Mouse (Mus musculus) lung, embryonic 14.5 days (tissue): ENCODE measurements at regions not wholly inside any gene's neighbourhood (a gene's known extent, or its start where the extent isn't known, plus 50 kb on each side); places are given as distances from the start of the nearest gene placed in this dataset.
"Not testable (repeated sequence)": the region's sequence is repeated elsewhere in the genome, so short reads cannot be mapped to it uniquely, and the experiment has no call there.

Experiments used
- ATAC-seq: fragments of 200-750 bp; cut with Nextera tagmentation; 2 replicates; pipeline ENCODE4 v1.8.0; 2017; ENCODE audit warnings: mild to moderate bottlenecking, moderate TSS enrichment, moderate library complexity; ENCODE audit not compliant: insufficient read depth
- DNase-seq: peaks from one replicate; pipeline ENCODE4 v3.0.0-alpha.2; 2015
- H3K27ac ChIP-seq: fragments of 300-500 bp; sonication (generic); 2 replicates; pipeline ENCODE4 v1.5.1; 2014; ENCODE audit warnings: low read depth, mild to moderate bottlenecking, moderate library complexity
- H3K27me3 ChIP-seq: fragments of 300-500 bp; sonication (generic); 2 replicates; pipeline ENCODE4 v1.6.1; 2014; ENCODE audit warnings: low read length, control low read depth; ENCODE audit not compliant: insufficient read depth
- H3K36me3 ChIP-seq: fragments of 300-500 bp; sonication (generic); 2 replicates; pipeline ENCODE4 v1.6.1; 2014; ENCODE audit warnings: control low read depth; ENCODE audit not compliant: insufficient read depth
- H3K4me1 ChIP-seq: fragments of 300-500 bp; sonication (generic); 2 replicates; pipeline ENCODE4 v1.6.1; 2014; ENCODE audit warnings: antibody characterized with exemption, control low read depth; ENCODE audit not compliant: insufficient read depth
- H3K4me2 ChIP-seq: fragments of 300-500 bp; sonication (generic); 2 replicates; pipeline ENCODE4 v1.6.1; 2014; ENCODE audit warnings: mild to moderate bottlenecking
- H3K4me3 ChIP-seq: fragments of 300-500 bp; sonication (generic); 2 replicates; pipeline ENCODE4 v1.5.1; 2014; ENCODE audit warnings: low read depth, low read length
- H3K9ac ChIP-seq: fragments of 300-500 bp; sonication (generic); 2 replicates; pipeline ENCODE4 v1.6.1; 2014
- H3K9me3 ChIP-seq: fragments of 300-500 bp; sonication (generic); 2 replicates; pipeline ENCODE4 v1.6.1; 2016; ENCODE audit warnings: low read depth, low read length, control low read depth
- CTCF ChIP-seq: IDR thresholded peaks from 2 replicates; pipeline ENCODE4 v1.5.1; 2016; ENCODE audit warnings: antibody characterized with exemption, low read depth
- whole genome bisulfite sequencing: fragments of 180-500 bp; shearing (Covaris S2); extraction: QIAGEN DNeasy Blood & Tissue Kit; methylation state at CpG from one replicate; pipeline ENCODE4 v1.1.7; 2014; 5-methylcytosine and 5-hydroxymethylcytosine counted together

DNA sequence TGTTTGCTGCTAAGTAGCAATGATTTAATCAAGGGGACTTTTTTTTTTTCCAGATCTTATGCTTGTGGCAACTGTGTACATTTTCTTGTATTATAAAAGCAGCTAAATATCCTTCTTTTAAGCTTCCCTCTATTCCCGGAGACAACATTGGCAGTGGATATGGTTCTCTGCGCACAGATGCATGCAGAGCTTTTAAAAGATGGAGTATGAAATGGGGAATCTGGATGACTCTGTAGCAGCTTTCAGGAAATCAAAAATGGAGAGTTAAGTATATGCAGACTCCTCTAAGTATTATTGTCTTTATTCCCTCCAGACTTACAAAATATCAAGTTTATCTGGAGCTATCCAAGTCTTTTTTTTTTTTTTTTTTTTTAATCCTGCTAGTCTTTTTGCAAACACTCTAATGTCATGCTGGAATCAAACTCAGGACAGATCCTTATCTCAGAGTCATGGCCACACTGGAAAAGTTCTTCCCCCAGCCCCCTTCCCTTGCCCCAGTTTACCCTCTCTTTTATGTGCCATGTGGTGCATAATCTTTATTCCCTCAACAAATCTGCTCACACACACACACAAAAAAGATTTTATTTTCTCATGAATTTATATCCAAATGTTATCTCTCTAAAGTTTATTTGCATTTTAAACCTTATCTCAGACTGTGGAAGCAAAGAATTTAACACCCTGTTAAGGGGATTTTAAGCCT is 1080.3 kb upstream of the Cdh6 start:
- no peaks in the 10 kb centered on the region for H3K9me3 ChIP-seq
- TF ChIP-seq CTCF, result no peak
- ATAC-seq (no peak), DNase-seq (no peak)
- H3K9ac ChIP-seq, result no peak overlapping the region
- H3K27me3 ChIP-seq, result no peaks in the 10 kb centered on the region
- H3K4me3 ChIP-seq, result no peak overlapping the region
- H3K4me1 ChIP-seq, result no peaks in the 10 kb centered on the region
- 89% methylated on average over 2 of the region's 2 CpGs for WGBS
- no peak overlapping the region for H3K4me2 ChIP-seq
- no peak overlapping the region for H3K27ac ChIP-seq
- H3K36me3 ChIP-seq, result no peaks in the 10 kb centered on the region

DNA sequence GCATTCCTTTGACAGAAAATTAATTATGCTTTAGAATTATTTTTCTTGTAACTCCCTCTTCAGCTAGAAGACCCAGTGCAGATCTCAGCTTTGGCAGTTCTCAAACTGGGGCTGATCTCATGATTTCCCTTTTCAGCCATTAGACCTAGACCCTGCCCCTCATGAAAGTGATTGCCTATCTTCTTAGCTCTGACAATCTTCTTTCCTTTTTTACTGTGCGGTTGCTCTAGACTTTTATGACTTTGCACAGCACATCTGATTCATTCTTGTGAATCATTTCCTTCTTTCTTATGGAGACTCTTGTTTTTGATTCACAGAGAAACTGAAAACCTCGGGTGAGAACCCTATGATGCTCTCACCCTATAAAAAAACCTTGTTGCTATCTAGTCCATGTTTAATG is 1078.3 kb upstream of the Cdh6 start:
- H3K9ac ChIP-seq, result no peak overlapping the region
- H3K36me3 ChIP-seq, result no peaks in the 10 kb centered on the region
- H3K4me2 ChIP-seq, result no peak overlapping the region
- WGBS, result 63% methylated on average over 2 of the region's 2 CpGs
- no peak overlapping the region for H3K27ac ChIP-seq
- no peak overlapping the region for H3K4me3 ChIP-seq
- H3K27me3 ChIP-seq, result no peaks in the 10 kb centered on the region
- H3K4me1 ChIP-seq, result no peaks in the 10 kb centered on the region
- DNase-seq, result no peak
- no peak for ATAC-seq
- no peaks in the 10 kb centered on the region for H3K9me3 ChIP-seq
- TF ChIP-seq CTCF, result no peak

DNA sequence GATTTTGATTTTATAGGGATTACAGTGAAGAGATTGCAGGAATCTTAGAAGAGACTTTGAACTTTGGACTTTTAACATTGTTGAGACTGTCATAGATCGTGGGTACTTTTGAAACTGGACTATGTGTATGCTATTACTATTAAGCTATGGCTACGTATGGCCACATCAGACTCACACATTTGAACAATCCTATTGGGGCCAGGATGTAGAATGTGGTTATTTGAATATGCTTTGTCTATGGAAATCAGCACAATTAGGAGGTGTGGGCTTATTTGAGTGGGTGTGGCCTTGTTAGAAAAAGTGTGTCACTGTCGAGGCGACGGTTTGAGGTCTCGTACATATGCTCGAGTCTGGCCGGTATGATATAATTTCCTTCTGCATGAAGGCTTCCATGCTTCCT is 1041.8 kb upstream of the Cdh6 start:
- Histone ChIP-seq H3K27me3 (no peaks in the 10 kb centered on the region), H3K4me3 (no peak overlapping the region), H3K27ac (no peak overlapping the region), H3K9ac (no peak overlapping the region), H3K4me1 (no peaks in the 10 kb centered on the region), H3K36me3 (no peaks in the 10 kb centered on the region), H3K4me2 (no peak overlapping the region), H3K9me3 (no peaks in the 10 kb centered on the region)
- 86% methylated on average over 8 of the region's 8 CpGs for WGBS
- no peak for ATAC-seq
- no peak for TF ChIP-seq CTCF
- DNase-seq, result no peak

DNA sequence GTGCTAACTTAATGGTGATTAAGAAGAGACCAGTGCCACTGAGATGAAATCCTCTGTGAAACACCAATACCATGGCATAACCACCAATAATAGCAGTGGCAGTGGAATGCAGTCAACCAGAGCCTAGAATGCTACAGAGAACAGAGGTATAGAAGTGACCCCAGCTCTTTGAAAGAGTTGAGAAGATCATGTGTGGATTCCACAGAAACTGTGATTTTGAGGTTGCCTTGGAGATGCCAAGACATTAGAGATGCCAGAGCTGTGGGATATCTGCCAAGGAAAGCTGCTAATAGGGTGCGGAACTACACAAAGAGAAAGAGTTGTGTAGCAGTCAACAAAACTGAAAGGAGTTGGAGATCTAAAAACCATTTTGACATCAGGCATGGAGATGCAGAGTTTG is 1041.3 kb upstream of the Cdh6 start:
- Histone ChIP-seq H3K4me3 (no peak overlapping the region), H3K9ac (no peak overlapping the region), H3K4me2 (no peak overlapping the region), H3K36me3 (no peaks in the 10 kb centered on the region), H3K27me3 (no peaks in the 10 kb centered on the region), H3K27ac (no peak overlapping the region), H3K4me1 (no peaks in the 10 kb centered on the region), H3K9me3 (no peaks in the 10 kb centered on the region)
- WGBS, result 90% methylated on average over 1 of the region's 1 CpGs
- TF ChIP-seq CTCF, result no peak
- DNase-seq (no peak), ATAC-seq (no peak)

DNA sequence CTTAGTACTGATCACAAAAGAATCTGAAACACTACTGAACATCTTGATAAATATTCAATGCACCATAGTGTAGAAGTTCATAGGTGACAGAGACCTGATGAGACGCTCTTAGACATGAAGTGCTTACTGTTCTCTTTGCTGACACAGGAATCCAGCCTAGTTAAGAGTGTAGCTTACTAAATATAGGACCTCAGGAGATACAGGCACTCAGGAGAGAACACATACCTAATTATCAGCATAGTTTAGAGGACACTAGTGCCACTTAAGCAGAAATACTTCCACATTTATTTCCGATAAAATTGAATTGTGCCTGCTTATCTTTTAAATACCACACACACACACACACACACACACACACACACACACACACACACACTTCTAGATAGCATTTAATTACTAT is 1004.0 kb upstream of the Cdh6 start:
- Histone ChIP-seq H3K27me3 (no peaks in the 10 kb centered on the region), H3K36me3 (no peaks in the 10 kb centered on the region), H3K9me3 (no peaks in the 10 kb centered on the region), H3K4me3 (no peak overlapping the region), H3K4me1 (no peaks in the 10 kb centered on the region), H3K9ac (no peak overlapping the region), H3K4me2 (no peak overlapping the region), H3K27ac (no peak overlapping the region)
- TF ChIP-seq CTCF, result no peak
- WGBS, result 81% methylated on average over 2 of the region's 2 CpGs
- ATAC-seq (no peak), DNase-seq (no peak)

DNA sequence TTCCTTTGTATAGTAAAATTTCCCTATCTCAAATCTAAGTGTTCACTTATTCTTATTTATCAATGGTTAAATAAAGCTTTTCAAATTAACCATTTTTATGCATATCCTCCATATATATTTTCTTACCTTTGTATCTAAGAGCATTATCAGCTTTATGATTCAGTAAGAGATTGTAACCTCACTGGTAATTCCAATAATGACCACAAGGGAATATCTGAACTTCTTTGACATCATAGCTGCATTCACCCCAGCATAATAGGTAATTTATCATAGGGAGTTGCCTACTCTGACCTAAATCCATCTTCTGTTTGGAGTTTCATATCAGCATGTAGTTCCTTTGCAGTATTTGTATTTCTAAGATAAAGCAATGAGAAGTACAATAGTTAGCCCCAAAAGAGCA is 963.9 kb upstream of the Cdh6 start:
- H3K4me1 ChIP-seq, result no peaks in the 10 kb centered on the region
- no peaks in the 10 kb centered on the region for H3K36me3 ChIP-seq
- H3K27me3 ChIP-seq, result no peaks in the 10 kb centered on the region
- no peak overlapping the region for H3K27ac ChIP-seq
- ATAC-seq (no peak), DNase-seq (no peak)
- no peaks in the 10 kb centered on the region for H3K9me3 ChIP-seq
- no peak overlapping the region for H3K4me2 ChIP-seq
- no peak overlapping the region for H3K9ac ChIP-seq
- peak; percentile 18; the same call in 1 of the 2 replicates for TF ChIP-seq CTCF
- no peak overlapping the region for H3K4me3 ChIP-seq

DNA sequence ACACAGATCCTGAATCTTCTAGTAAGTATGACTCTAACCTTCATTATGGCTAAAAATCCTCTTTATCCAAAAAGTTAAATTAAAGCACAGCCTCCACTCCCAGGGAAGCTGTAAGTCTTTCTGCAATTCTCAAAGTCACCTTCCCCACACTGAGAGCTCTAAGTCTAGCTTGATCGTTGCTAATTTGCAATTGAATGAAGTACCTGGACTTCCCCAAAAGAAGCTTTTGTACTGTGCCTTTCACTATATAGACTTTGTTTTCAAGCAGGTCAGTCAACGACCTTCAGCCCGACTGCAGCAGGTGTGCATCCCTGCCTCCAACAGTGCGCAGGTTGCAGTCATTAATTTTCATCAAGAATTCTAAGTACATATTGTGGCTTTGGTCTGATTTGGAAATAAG is 950.4 kb upstream of the Cdh6 start:
- 93% methylated on average over 4 of the region's 4 CpGs for WGBS
- no peak for TF ChIP-seq CTCF
- no peak for ATAC-seq

DNA sequence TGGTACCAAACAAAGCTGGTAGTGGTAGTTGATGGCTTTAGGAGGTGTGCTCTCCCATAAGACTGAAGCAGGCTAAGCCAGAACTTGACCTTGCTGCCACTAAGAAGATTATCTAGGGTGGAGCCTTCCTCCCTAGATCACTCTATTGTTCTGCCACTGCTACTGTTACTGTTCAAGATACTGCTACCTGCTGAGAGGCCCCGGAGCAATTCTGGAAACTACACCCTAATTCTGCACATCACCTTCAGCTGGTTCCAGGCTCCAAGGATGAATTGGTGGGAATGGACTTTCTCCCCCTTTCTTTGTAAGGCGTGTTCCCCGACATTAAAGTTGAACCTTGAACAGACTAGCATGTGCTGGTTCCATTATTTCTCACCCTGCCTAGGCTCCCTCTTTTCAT is 944.8 kb upstream of the Cdh6 start:
- WGBS, result 93% methylated on average over 3 of the region's 3 CpGs
- H3K27me3 ChIP-seq, H3K9ac ChIP-seq, ATAC-seq, H3K4me1 ChIP-seq, H3K4me3 ChIP-seq, DNase-seq, H3K9me3 ChIP-seq, H3K36me3 ChIP-seq, H3K4me2 ChIP-seq, H3K27ac ChIP-seq: not testable (repeated sequence)

More for the DNA sequence above, 950.4 kb upstream of the Cdh6 start:
- Histone ChIP-seq H3K36me3 (no peaks in the 10 kb centered on the region), H3K9me3 (0 out of 2 replicates have a peak, but pooled peaks cover 6% of the 10 kb centered on the region), H3K4me2 (no peak overlapping the region), H3K27ac (no peak overlapping the region), H3K27me3 (no peaks in the 10 kb centered on the region), H3K4me1 (no peaks in the 10 kb centered on the region), H3K4me3 (no peak overlapping the region), H3K9ac (no peak overlapping the region)
- no peak for DNase-seq
